Mouse (Mus musculus) liver, postnatal 0 days (tissue): ENCODE measurements around the gene Gcc2. TPM values are rescaled to one million over a fixed set of nuclear protein-coding genes. Genes with fewer than 3 reads are reported as not detected.
"Not testable (repeated sequence)": the region's sequence is repeated elsewhere in the genome, so short reads cannot be mapped to it uniquely, and the experiment has no call there.

Source experiments
- ATAC-seq: fragments of 200-750 bp; cut with Nextera tagmentation; 2 replicates; pipeline ENCODE4 v1.8.0; 2017; ENCODE audit warnings: mild to moderate bottlenecking, moderate library complexity
- DNase-seq: peaks from one replicate; pipeline ENCODE4 v3.0.0-alpha.2; 2016
- H3K27ac ChIP-seq: fragments of 300-500 bp; sonication (generic); 2 replicates; pipeline ENCODE4 v1.5.1; 2014; ENCODE audit warnings: antibody characterized with exemption, moderate library complexity, mild to moderate bottlenecking, low read depth
- H3K27me3 ChIP-seq: fragments of 300-500 bp; sonication (generic); 2 replicates; pipeline ENCODE4 v1.6.1; 2014; ENCODE audit warnings: low read length, control low read depth, mixed read lengths; ENCODE audit not compliant: insufficient read depth
- H3K36me3 ChIP-seq: fragments of 300-500 bp; sonication (generic); replicated peaks from 2 replicates; pipeline ENCODE4 v1.6.1; 2014; ENCODE audit warnings: mild to moderate bottlenecking, control low read depth, low read length, moderate library complexity, mixed read lengths; ENCODE audit not compliant: insufficient read depth
- H3K4me1 ChIP-seq: fragments of 300-500 bp; sonication (generic); 2 replicates; pipeline ENCODE4 v1.6.1; 2014; ENCODE audit warnings: antibody characterized with exemption, mild to moderate bottlenecking, control low read depth; ENCODE audit not compliant: insufficient read depth
- H3K4me2 ChIP-seq: fragments of 300-500 bp; sonication (generic); 2 replicates; pipeline ENCODE4 v1.6.1; 2014; ENCODE audit warnings: low read depth, mild to moderate bottlenecking, low read length, moderate library complexity, mixed read lengths
- H3K4me3 ChIP-seq: fragments of 300-500 bp; sonication (generic); 2 replicates; pipeline ENCODE4 v1.5.1; 2014; ENCODE audit warnings: low read depth, low read length
- H3K9ac ChIP-seq: fragments of 300-500 bp; sonication (generic); replicated peaks from 2 replicates; pipeline ENCODE4 v1.6.1; 2014; ENCODE audit warnings: mild to moderate bottlenecking, moderate library complexity
- H3K9me3 ChIP-seq: fragments of 300-500 bp; sonication (generic); 2 replicates; pipeline ENCODE4 v1.6.1; 2016; ENCODE audit warnings: mild to moderate bottlenecking, control low read depth, low read length, mixed read lengths
- CTCF ChIP-seq: sonication (generic); IDR thresholded peaks from 2 replicates; pipeline ENCODE4 v1.5.1; 2016; ENCODE audit warnings: antibody characterized with exemption, low read depth
- EP300 ChIP-seq: IDR thresholded peaks from 2 replicates; pipeline ENCODE4 v1.6.1; 2016; ENCODE audit warnings: antibody characterized with exemption, low read depth, mild to moderate bottlenecking
- WGBS: fragments of 180-500 bp; shearing (Covaris S2); extraction: QIAGEN DNeasy Blood & Tissue Kit; methylation state at CpG from one replicate; pipeline ENCODE4 v1.1.7; 2014; ENCODE audit not compliant: insufficient replicate concordance; 5-methylcytosine and 5-hydroxymethylcytosine counted together
- polyA plus RNA-seq: library from polyadenylated mRNA; unstranded; fragments of >200 nt; fragmentation: Nextera tagmentation; extraction: Ambion mirVana; gene quantifications from 2 replicates; pipeline ENCODE4 v1.2.1, GENCODE M21; 2015

Gcc2 gene
- polyA plus RNA-seq, 1 experiment from 2014 or later: 34.0 TPM

DNA sequence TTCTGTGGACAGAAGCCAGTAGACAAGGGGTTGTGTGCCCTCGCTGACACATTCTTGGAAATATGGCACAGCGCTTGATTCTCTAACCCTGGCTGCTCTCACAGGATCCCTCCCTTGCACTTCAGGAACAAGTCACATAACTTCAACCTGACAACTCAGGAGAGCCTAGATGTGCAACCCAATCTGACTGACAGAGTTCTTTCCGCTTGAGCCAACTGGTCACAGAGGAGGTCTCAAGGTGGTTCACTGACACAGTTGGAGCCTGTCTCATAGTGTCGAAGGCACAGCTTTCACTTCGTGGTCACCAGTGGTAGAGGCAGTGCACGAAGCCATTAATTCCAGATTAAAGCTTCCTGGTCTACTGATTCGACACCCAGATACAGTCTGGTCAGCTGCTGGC is 43.1 kb upstream of the Gcc2 start:
- TF ChIP-seq EP300 (no peak), CTCF (no peak)
- no peak for ATAC-seq

GRCm38 (mm10) chr10:58214497-58214896 is 40.8 kb upstream of the Gcc2 start:
- no peaks in the 10 kb centered on the region for H3K36me3 ChIP-seq
- H3K4me3 ChIP-seq: no peak overlapping the region
- H3K9ac ChIP-seq: no peak overlapping the region
- no peak overlapping the region for H3K4me2 ChIP-seq
- no peak for DNase-seq
- no peaks in the 10 kb centered on the region for H3K27me3 ChIP-seq
- no peaks in the 10 kb centered on the region for H3K4me1 ChIP-seq
- H3K9me3 ChIP-seq: no peaks in the 10 kb centered on the region
- H3K27ac ChIP-seq: no peak overlapping the region
- ATAC-seq: no peak
- TF ChIP-seq EP300 (no peak), CTCF (no peak)

More for the DNA sequence above, 43.1 kb upstream of the Gcc2 start:
- Histone ChIP-seq H3K4me3 (no peak overlapping the region), H3K9ac (no peak overlapping the region), H3K36me3 (no peaks in the 10 kb centered on the region), H3K9me3 (no peaks in the 10 kb centered on the region), H3K27me3 (no peaks in the 10 kb centered on the region), H3K27ac (no peak overlapping the region), H3K4me1 (no peaks in the 10 kb centered on the region), H3K4me2 (no peak overlapping the region)
- no peak for DNase-seq
- 71% methylated on average over 7 of the region's 7 CpGs for WGBS

DNA sequence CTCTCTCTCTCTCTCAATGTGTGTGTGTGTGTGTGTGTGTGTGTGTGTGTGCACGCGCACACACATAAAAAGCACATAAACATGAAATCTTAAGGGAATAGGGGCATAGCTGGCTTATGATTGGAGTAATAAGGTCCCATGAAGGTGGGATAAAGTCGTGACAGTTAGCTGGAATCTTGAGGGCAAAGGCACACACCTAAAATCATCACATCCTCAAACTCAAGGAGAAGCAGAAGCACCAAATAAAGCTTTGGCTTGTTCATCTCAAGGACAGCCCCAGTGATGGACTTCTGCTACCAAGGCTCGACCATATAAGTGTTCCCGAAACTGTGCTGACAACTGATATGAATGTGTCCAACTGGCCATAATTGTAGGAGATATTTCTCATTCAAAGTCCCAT is 40.4 kb upstream of the Gcc2 start:
- Histone ChIP-seq H3K9ac (no peak overlapping the region), H3K4me2 (no peak overlapping the region), H3K4me3 (no peak overlapping the region), H3K9me3 (no peaks in the 10 kb centered on the region), H3K4me1 (no peaks in the 10 kb centered on the region), H3K36me3 (no peaks in the 10 kb centered on the region), H3K27me3 (no peaks in the 10 kb centered on the region), H3K27ac (no peak overlapping the region)
- ATAC-seq (no peak), DNase-seq (no peak)
- TF ChIP-seq EP300 (no peak), CTCF (no peak)
- 66% methylated on average over 5 of the region's 5 CpGs for WGBS

GRCm38 (mm10) chr10:58215353-58215752 is 39.9 kb upstream of the Gcc2 start:
- DNase-seq: no peak
- Histone ChIP-seq H3K9ac (no peak overlapping the region), H3K27ac (no peak overlapping the region), H3K9me3 (no peaks in the 10 kb centered on the region), H3K27me3 (no peaks in the 10 kb centered on the region), H3K4me3 (no peak overlapping the region), H3K4me1 (no peaks in the 10 kb centered on the region), H3K4me2 (no peak overlapping the region), H3K36me3 (no peaks in the 10 kb centered on the region)
- no peak for ATAC-seq
- 76% methylated on average over 1 of the region's 1 CpGs for WGBS
- TF ChIP-seq EP300 (no peak), CTCF (no peak)

DNA sequence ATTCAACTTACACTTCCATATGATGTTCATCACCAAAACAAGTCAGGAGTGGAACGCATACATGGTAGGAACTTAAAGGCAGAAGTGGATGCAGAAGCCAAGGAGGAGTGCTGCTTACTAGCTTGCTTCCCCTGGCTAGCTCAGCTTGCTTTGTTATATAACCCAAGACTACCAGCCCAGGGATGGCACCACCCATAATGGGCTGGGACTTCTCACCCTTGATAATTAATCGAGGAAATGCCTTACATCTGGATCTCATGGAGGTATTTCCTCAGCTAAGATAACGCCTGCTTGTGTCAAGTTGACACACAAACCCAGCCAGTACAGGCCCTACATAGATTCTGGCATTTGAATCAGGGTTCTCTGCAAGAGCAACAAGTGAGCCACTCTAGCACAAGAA is 37.9 kb upstream of the Gcc2 start:
- TF ChIP-seq CTCF (no peak), EP300 (no peak)
- DNase-seq: no peak
- 67% methylated on average over 3 of the region's 3 CpGs for WGBS

GRCm38 (mm10) chr10:58220726-58221125 is 34.6 kb upstream of the Gcc2 start:
- no peak overlapping the region for H3K9ac ChIP-seq
- H3K36me3 ChIP-seq: no peaks in the 10 kb centered on the region
- H3K4me3 ChIP-seq: no peak overlapping the region
- no peak overlapping the region for H3K27ac ChIP-seq
- H3K9me3 ChIP-seq: peaks cover 4% of the 10 kb centered on the region
- peak; percentile 52 for DNase-seq
- no peak overlapping the region for H3K4me2 ChIP-seq
- no peak for ATAC-seq
- 81% methylated on average over 6 of the region's 6 CpGs for WGBS
- no peaks in the 10 kb centered on the region for H3K27me3 ChIP-seq
- TF ChIP-seq CTCF: no peak
- H3K4me1 ChIP-seq: no peaks in the 10 kb centered on the region

More for the DNA sequence above, 37.9 kb upstream of the Gcc2 start:
- Histone ChIP-seq H3K4me1 (no peaks in the 10 kb centered on the region), H3K9me3 (no peaks in the 10 kb centered on the region; the same call in 1 of the 2 replicates), H3K4me3 (no peak overlapping the region), H3K36me3 (no peaks in the 10 kb centered on the region), H3K4me2 (no peak overlapping the region), H3K27ac (no peak overlapping the region), H3K9ac (no peak overlapping the region), H3K27me3 (no peaks in the 10 kb centered on the region)
- ATAC-seq: no peak

- H3K9ac ChIP-seq, H3K4me3 ChIP-seq, DNase-seq, H3K27ac ChIP-seq, H3K4me2 ChIP-seq, H3K27me3 ChIP-seq, H3K4me1 ChIP-seq, H3K36me3 ChIP-seq, H3K9me3 ChIP-seq, ATAC-seq: not testable (repeated sequence)
- 89% methylated on average over 2 of the region's 2 CpGs for WGBS
These were observed 33.7 kb upstream of the Gcc2 start for GRCm38 (mm10) chr10:58221571-58221970.

DNA sequence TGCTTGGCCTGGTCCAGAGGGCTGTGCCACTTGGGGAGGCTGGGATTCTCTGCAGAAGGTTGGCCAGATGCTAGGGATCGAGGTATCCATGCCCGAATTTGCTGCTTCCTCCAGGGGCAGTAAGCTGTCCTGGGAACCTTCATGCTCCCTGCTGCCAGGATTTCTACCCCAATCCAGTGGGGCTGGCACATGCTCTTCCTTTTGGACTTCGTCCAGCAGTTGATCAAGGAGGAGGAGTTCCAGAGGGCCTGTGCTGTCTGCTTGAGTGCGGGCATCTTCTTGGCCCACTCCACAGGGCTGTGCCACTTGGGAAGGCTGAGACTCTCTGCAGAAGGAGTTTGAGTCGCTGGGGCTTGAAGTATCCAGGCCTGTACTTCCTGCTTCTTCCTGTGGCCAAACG is 32.1 kb upstream of the Gcc2 start:
- not testable (repeated sequence) for H3K9ac ChIP-seq, H3K4me3 ChIP-seq, H3K27me3 ChIP-seq, H3K4me2 ChIP-seq, DNase-seq, H3K27ac ChIP-seq, ATAC-seq, H3K9me3 ChIP-seq, H3K36me3 ChIP-seq, H3K4me1 ChIP-seq
- WGBS: 59% methylated on average over 3 of the region's 6 CpGs

DNA sequence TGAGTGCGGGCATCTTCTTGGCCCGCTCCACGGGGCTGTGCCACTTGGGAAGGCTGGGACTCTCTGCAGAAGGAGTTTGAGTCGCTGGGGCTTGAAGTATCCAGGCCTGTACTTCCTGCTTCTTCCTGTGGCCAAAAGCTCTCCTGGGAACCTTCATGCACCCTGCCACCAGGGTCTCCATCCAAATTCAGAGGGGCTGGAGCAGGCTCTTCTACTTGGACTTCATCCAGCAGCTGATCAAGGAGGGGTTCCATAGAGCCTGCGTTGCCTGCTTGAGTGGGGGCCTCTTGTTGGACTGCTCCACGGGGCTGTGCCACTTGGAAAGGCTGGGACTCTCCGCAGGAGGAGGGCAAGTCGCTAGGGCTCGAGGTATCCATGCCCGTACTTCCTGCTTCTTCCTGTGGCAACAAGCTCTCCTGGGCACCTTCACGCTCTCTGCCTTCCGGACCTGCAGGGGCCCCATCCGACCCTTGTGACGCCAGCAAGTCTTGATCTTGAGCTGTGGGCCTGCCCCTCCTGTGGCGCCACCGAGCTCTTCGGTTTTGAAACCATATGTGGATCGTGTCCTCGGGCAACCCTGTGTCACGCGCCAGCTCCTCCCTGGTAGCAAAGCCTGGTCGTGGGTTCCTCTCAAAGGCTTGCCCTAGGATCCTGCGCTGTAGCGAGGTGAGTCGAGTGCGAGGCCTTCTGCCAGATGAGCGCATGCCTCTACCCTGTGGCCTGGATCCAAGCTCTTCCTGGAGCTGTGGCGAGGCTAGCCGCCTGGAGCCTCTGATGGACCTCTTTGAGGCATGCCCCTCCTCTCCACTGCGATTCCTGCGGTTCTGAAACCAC is 31.1 kb upstream of the Gcc2 start:
- not testable (repeated sequence) for H3K27me3 ChIP-seq, H3K27ac ChIP-seq, H3K9ac ChIP-seq, H3K9me3 ChIP-seq, H3K36me3 ChIP-seq, H3K4me3 ChIP-seq, H3K4me2 ChIP-seq, H3K4me1 ChIP-seq, ATAC-seq
- 76% methylated on average over 26 of the region's 31 CpGs for WGBS
- DNase-seq: peak; percentile 69
